8 mouse cellular contexts compared by ENCODE assay signal in the genomic region with DNA sequence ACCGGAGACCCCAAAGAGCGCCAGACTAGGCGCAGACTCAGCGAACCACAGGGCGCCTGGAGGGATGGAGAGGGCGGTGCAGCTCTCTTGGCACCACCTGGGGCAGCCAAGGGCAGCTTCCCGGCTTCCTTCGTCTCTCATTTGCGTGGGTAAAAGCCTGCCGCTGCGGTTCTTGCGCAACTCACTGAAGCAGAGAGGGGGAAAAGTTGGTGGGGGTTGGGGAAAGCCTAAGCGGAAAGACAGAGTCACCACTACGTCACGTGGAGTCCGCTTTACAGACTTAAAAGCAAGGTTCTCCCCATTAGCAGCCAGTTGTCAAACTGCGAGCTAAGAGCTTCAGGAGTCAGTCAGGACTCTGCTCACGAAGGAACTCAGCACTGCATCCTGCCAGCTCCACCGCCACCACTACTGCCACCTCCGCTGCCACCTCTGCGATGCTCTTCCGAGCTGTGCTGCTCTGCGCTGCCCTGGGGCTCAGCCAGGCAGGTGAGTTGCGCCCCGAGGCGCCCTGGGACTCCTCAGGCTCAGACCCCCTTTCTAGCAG. TPM values are rescaled to one million over a fixed set of nuclear protein-coding genes. Genes with fewer than 3 reads are reported as not detected.
DNase-seq lines count a peak whose midpoint lies in the region; TF ChIP-seq lines count a peak whose summit lies in the region.

Ptgs2 (plus strand) TSS at position 242 of the 544 bp plus-strand sequence.

- no peaks in the 10 kb centered on the region for H3K27me3 ChIP-seq in C2C12 (ENCODE audit: control insufficient read depth, insufficient read depth, insufficient read length)
- peaks cover 11% of the 10 kb centered on the region for H3K27me3 ChIP-seq in hindbrain, embryonic 10.5 days (ENCODE audit: insufficient read depth, poor library complexity, severe bottlenecking)

- no peaks in the 10 kb centered on the region for H3K9me3 ChIP-seq in hindbrain, embryonic 10.5 days

- peak; percentile 23 for DNase-seq in adrenal gland, postnatal 25 days
- peak; percentile 46 for DNase-seq in forelimb bud, embryonic 11.5 days (ENCODE audit: low read depth, low spot score)
- peak; percentile 51 for DNase-seq in hindbrain, embryonic 10.5 days (ENCODE audit: low spot score)
- peak; percentile 45 to 51 for DNase-seq in layer of hippocampus, postnatal 36 days
- DNase-seq in lung, postnatal 36 days, result peak; percentile 75
- DNase-seq in ovary, postnatal 14 days (ENCODE audit: low spot score), result peak; percentile 20
- peak; percentile 55 for DNase-seq in urinary bladder, postnatal 25 days (ENCODE audit: low spot score)

- peak within 1 kb of the TSS; percentile 96 for H3ac ChIP-seq in C2C12 (ENCODE audit: control insufficient read depth, insufficient read length, low read depth)

- no peak for TF ChIP-seq CTCF in C2C12 (IDR thresholded peaks at IDR 0.05; ENCODE audit: control insufficient read depth, insufficient read depth, insufficient read length)

- under 1% methylated on average over 26 of the region's 26 CpGs for WGBS in hindbrain, embryonic 10.5 days

- H3K27ac ChIP-seq in hindbrain, embryonic 10.5 days, result peak within 1 kb of the TSS; percentile 66

- peaks cover 37% of the 10 kb centered on the region for H3K79me3 ChIP-seq in C2C12 (ENCODE audit: low read depth)

- H3K4me3 ChIP-seq in C2C12 (ENCODE audit: insufficient read depth, poor library complexity, severe bottlenecking), result peak within 1 kb of the TSS; percentile 77
- H3K4me3 ChIP-seq in hindbrain, embryonic 10.5 days, result peak within 1 kb of the TSS; percentile 60

- H3K36me3 ChIP-seq in C2C12 (ENCODE audit: control insufficient read depth, insufficient read depth), result peaks cover 42% of the 10 kb centered on the region
- H3K36me3 ChIP-seq in hindbrain, embryonic 10.5 days, result no peaks in the 10 kb centered on the region

- H3K79me2 ChIP-seq in C2C12 (ENCODE audit: control insufficient read depth, insufficient read depth), result peaks cover 81% of the 10 kb centered on the region

- H3K4me1 ChIP-seq in hindbrain, embryonic 10.5 days (replicated peaks), result peaks cover 10% of the 10 kb centered on the region

TF ChIP-seq in C2C12, 6 proteins besides CTCF, POLR2A, EP300 and RAD21:
- TF ChIP-seq MYOG (IDR thresholded peaks at IDR 0.05; ENCODE audit: control insufficient read depth, extremely low read depth, insufficient read length) (no peak), USF1 (IDR thresholded peaks at IDR 0.05; ENCODE audit: low read depth) (peak; percentile 94), FOSL1 (IDR thresholded peaks at IDR 0.05; ENCODE audit: insufficient read depth, low read length, poor library complexity, severe bottlenecking) (no peak), MAX (IDR thresholded peaks at IDR 0.05) (peak; percentile 87), CEBPB (IDR thresholded peaks at IDR 0.05; ENCODE audit: low read depth) (peak; percentile 100), MYOD1 (IDR thresholded peaks at IDR 0.05; ENCODE audit: control insufficient read depth, insufficient read length, low read depth) (no peak)

RNA-seq across cellular contexts. Expression of gene Ptgs2, which starts in this region (rescaled TPM):
- 17.9 TPM for polyA plus RNA-seq in C2C12 (2012; fragmentation: generic; extraction: Trizol)
- 0.21 TPM in 1 of 2 replicates, not detected in the other for total RNA-seq in adrenal gland, postnatal 25 days (2021)
- 0.03 and 0.17 TPM in 2 replicates for polyA plus RNA-seq in hindbrain, embryonic 10.5 days (2016; fragmentation: Nextera tagmentation; extraction: Ambion mirVana)
- total RNA-seq in layer of hippocampus, postnatal 36 days (2021), result 10 to 100 TPM; 17.1 to 18.8 TPM

Comparison
In these comparisons a context has a peak if more than half of its experiments do, and no peak if none do; other contexts are left out.
1. Peak in every context shown above with its lines: DNase-seq, H3K4me3 ChIP-seq and H3K27ac ChIP-seq.
2. RNA of gene Ptgs2 (total RNA-seq): 17.1 to 18.8 TPM in layer of hippocampus, postnatal 36 days; 0.21 TPM in adrenal gland, postnatal 25 days; every median in the first group is over 10 times any median in the second.
3. RNA of gene Ptgs2 (polyA plus RNA-seq): 17.9 TPM in C2C12 (single experiment); 0.03 to 0.17 TPM in hindbrain, embryonic 10.5 days; every median in the first group is over 10 times any median in the second.
4. Peak in DNase-seq in adrenal gland, postnatal 25 days; RNA of the gene not detected or under 1 TPM.
5. Peak in DNase-seq, H3K4me3 ChIP-seq and H3K27ac ChIP-seq in hindbrain, embryonic 10.5 days; RNA of the gene not detected or under 1 TPM.
6. DNase-seq: peak in every context shown above with its lines; median percentile 75 in lung, postnatal 36 days; 55 in urinary bladder, postnatal 25 days; 51 in hindbrain, embryonic 10.5 days; 48 in layer of hippocampus, postnatal 36 days; 46 in forelimb bud, embryonic 11.5 days; 23 in adrenal gland, postnatal 25 days; 20 in ovary, postnatal 14 days.